Mouse (Mus musculus) hindbrain, postnatal 0 days (tissue): Measurements from ENCODE around the gene Prpf40b. TPM values are rescaled to one million over a fixed set of nuclear protein-coding genes. Genes with fewer than 3 reads are reported as not detected.

Experiments used
- ATAC-seq: fragments of 200-750 bp; cut with Nextera tagmentation; 2 replicates; pipeline ENCODE4 v1.8.0; 2017; ENCODE audit warnings: mild to moderate bottlenecking, moderate TSS enrichment, moderate library complexity
- DNase-seq: peaks from one replicate; pipeline ENCODE4 v3.0.0-alpha.2; 2015; ENCODE audit warnings: low spot score
- H3K27ac ChIP-seq: fragments of 300-500 bp; sonication (generic); 2 replicates; pipeline ENCODE4 v1.5.1; 2014; ENCODE audit warnings: mild to moderate bottlenecking
- H3K27me3 ChIP-seq: fragments of 300-500 bp; sonication (generic); 2 replicates; pipeline ENCODE4 v1.6.1; 2014; ENCODE audit warnings: low read length, mixed read lengths; ENCODE audit not compliant: insufficient read depth
- H3K36me3 ChIP-seq: fragments of 300-500 bp; sonication (generic); 2 replicates; pipeline ENCODE4 v1.6.1; 2014; ENCODE audit warnings: low read length, mixed read lengths; ENCODE audit not compliant: insufficient read depth
- H3K4me1 ChIP-seq: fragments of 300-500 bp; sonication (generic); 2 replicates; pipeline ENCODE4 v1.6.1; 2014; ENCODE audit warnings: antibody characterized with exemption, low read length, mixed read lengths; ENCODE audit not compliant: insufficient read depth
- H3K4me2 ChIP-seq: fragments of 300-500 bp; sonication (generic); 2 replicates; pipeline ENCODE4 v1.6.1; 2014; ENCODE audit warnings: low read depth, mild to moderate bottlenecking, low read length, moderate library complexity, mixed read lengths
- H3K4me3 ChIP-seq: fragments of 300-500 bp; sonication (generic); 2 replicates; pipeline ENCODE4 v1.5.1; 2014; ENCODE audit warnings: low read length
- H3K9ac ChIP-seq: fragments of 300-500 bp; sonication (generic); replicated peaks from 2 replicates; pipeline ENCODE4 v1.6.1; 2014; ENCODE audit warnings: mild to moderate bottlenecking, low read length, moderate library complexity, mixed read lengths
- H3K9me3 ChIP-seq: fragments of 300-500 bp; sonication (generic); 2 replicates; pipeline ENCODE4 v1.6.1; 2016; ENCODE audit warnings: low read length, mixed read lengths
- CTCF ChIP-seq: IDR thresholded peaks from 2 replicates; pipeline ENCODE4 v1.5.1; 2016; ENCODE audit warnings: antibody characterized with exemption, control low read depth, low read depth
- WGBS: fragments of 180-500 bp; shearing (Covaris S2); extraction: QIAGEN DNeasy Blood & Tissue Kit; methylation state at CpG from one replicate; pipeline ENCODE4 v1.1.7; 2014; 5-methylcytosine and 5-hydroxymethylcytosine counted together
- polyA plus RNA-seq: library from polyadenylated mRNA; unstranded; fragments of >200 nt; fragmentation: Nextera tagmentation; extraction: Ambion mirVana; gene quantifications from 2 replicates; pipeline ENCODE4 v1.2.1, GENCODE M21; 2015
- total RNA-seq: library from RNA; depleted of rRNA; stranded (reverse); fragments of >200 nt; gene quantifications from 2 replicates; pipeline ENCODE4 v1.2.3, GENCODE M21; 2014; rRNA removed

Prpf40b gene
- total and polyA plus RNA-seq, 2 experiments from 2014 or later, result 94.2 to 101 TPM

DNA sequence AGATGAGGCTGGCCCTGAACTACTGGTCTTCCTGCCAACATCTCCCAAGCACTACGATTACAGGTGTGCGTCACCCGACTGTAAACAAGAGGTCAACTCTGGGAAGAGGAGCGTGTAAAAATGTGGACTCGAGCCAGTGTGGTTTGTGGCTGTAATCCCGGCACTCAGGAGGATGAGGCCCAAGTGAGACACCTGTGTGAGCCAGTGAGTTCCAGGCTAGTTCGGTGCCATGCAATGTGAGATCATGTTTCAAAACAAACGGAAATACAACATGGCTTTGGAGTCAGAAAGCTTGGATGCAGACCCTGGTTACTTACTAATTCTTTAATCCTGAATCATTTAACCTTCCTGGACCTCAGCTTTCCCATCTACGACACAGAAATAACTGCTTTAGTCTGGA is 64.1 kb downstream of the Prpf40b start:
- TF ChIP-seq CTCF, result no peak
- Histone ChIP-seq H3K27ac (no peak overlapping the region), H3K9me3 (no peaks in the 10 kb centered on the region), H3K36me3 (no peaks in the 10 kb centered on the region), H3K4me2 (no peak overlapping the region), H3K4me3 (no peak overlapping the region), H3K27me3 (no peaks in the 10 kb centered on the region), H3K9ac (no peak overlapping the region), H3K4me1 (no peaks in the 10 kb centered on the region)
- DNase-seq, result no peak
- ATAC-seq, result no peak
- WGBS, result 85% methylated on average over 9 of the region's 9 CpGs

- no peaks in the 10 kb centered on the region for H3K27me3 ChIP-seq
- DNase-seq (no peak), ATAC-seq (no peak)
- no peaks in the 10 kb centered on the region for H3K36me3 ChIP-seq
- no peak overlapping the region for H3K4me3 ChIP-seq
- no peak overlapping the region for H3K27ac ChIP-seq
- H3K4me1 ChIP-seq, result 0 out of 2 replicates have a peak, but pooled peaks cover 7% of the 10 kb centered on the region
- 66% methylated on average over 7 of the region's 7 CpGs for WGBS
- H3K4me2 ChIP-seq, result no peak overlapping the region
- no peak for TF ChIP-seq CTCF
- no peaks in the 10 kb centered on the region for H3K9me3 ChIP-seq
- H3K9ac ChIP-seq, result no peak overlapping the region
These were observed 69.2 kb downstream of the Prpf40b start for GRCm38 (mm10) chr15:99364022-99364530.

DNA sequence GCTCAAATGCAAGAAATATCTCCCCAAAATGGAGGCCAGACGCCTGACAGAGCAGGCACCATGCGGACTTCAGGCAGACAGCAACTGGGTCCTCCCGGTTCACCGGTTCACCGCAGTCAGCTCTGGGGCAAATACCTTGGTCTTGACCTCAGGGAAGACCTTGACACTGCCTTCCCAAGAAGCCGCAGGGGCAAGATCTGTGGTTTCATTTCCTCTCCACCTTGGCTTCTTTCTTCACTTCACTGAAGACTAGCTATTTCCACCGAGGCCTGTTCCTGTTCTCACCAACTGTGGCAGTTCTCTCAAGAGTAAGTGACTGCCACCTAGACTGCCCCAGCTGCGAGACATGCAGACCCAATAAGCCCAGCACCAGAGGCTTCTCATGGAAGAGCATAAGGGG is 70.0 kb downstream of the Prpf40b start:
- Histone ChIP-seq H3K27me3 (no peaks in the 10 kb centered on the region), H3K4me2 (no peak overlapping the region), H3K4me3 (no peak overlapping the region), H3K27ac (no peak overlapping the region), H3K4me1 (0 out of 2 replicates have a peak, but pooled peaks cover 11% of the 10 kb centered on the region), H3K9ac (no peak overlapping the region), H3K36me3 (no peaks in the 10 kb centered on the region), H3K9me3 (no peaks in the 10 kb centered on the region)
- TF ChIP-seq CTCF, result no peak
- DNase-seq (no peak), ATAC-seq (no peak)
- 67% methylated on average over 8 of the region's 8 CpGs for WGBS

Other genes starting within 250 kb of the Prpf40b start
- 62.6 and 70.9 TPM in 2 replicates for gene Prph, start 239.9 kb upstream of the Prpf40b start, total RNA-seq
- 50.0 and 53.5 TPM in 2 replicates for gene Prph, start 239.9 kb upstream of the Prpf40b start, polyA plus RNA-seq
- gene Troap, start 220.5 kb upstream of the Prpf40b start, total RNA-seq, result 4.3 and 10.5 TPM in 2 replicates
- gene Troap, start 220.5 kb upstream of the Prpf40b start, polyA plus RNA-seq, result 4.5 and 6.4 TPM in 2 replicates
- 8.6 and 11.9 TPM in 2 replicates for gene C1ql4, start 207.3 kb upstream of the Prpf40b start, total RNA-seq
- gene C1ql4, start 207.3 kb upstream of the Prpf40b start, polyA plus RNA-seq, result 4.3 and 5.7 TPM in 2 replicates
- gene Dnajc22, start 201.9 kb upstream of the Prpf40b start, total RNA-seq, result 0.68 and 0.99 TPM in 2 replicates
- gene Dnajc22, start 201.9 kb upstream of the Prpf40b start, polyA plus RNA-seq, result 0.45 and 0.48 TPM in 2 replicates
- 23.6 and 25.8 TPM in 2 replicates for gene Spats2, start 169.2 kb upstream of the Prpf40b start, total RNA-seq
- 23.4 and 23.6 TPM in 2 replicates for gene Spats2, start 169.2 kb upstream of the Prpf40b start, polyA plus RNA-seq
- 1.8 and 3.6 TPM in 2 replicates for gene Kcnh3, start 70.2 kb upstream of the Prpf40b start, total RNA-seq
- gene Kcnh3, start 70.2 kb upstream of the Prpf40b start, polyA plus RNA-seq, result 0.91 and 1.2 TPM in 2 replicates
- 228 and 229 TPM in 2 replicates for gene Mcrs1, start 43.1 kb upstream of the Prpf40b start, total RNA-seq
- gene Mcrs1, start 43.1 kb upstream of the Prpf40b start, polyA plus RNA-seq, result 199 and 206 TPM in 2 replicates
- gene Fam186b, start 801 bp downstream of the Prpf40b start, total RNA-seq, result 0.86 and 1.3 TPM in 2 replicates
- gene Fam186b, start 801 bp downstream of the Prpf40b start, polyA plus RNA-seq, result 1.3 and 1.4 TPM in 2 replicates
- gene Fmnl3, start 75.4 kb downstream of the Prpf40b start, total RNA-seq, result 11.9 and 15.2 TPM in 2 replicates
- gene Fmnl3, start 75.4 kb downstream of the Prpf40b start, polyA plus RNA-seq, result 8.0 and 8.2 TPM in 2 replicates
- gene Tmbim6, start 97.8 kb downstream of the Prpf40b start, total RNA-seq, result 323 and 346 TPM in 2 replicates
- 355 and 374 TPM in 2 replicates for gene Tmbim6, start 97.8 kb downstream of the Prpf40b start, polyA plus RNA-seq
- gene Nckap5l, start 162.7 kb downstream of the Prpf40b start, total RNA-seq, result 19.5 and 23.4 TPM in 2 replicates
- 10.0 and 11.4 TPM in 2 replicates for gene Nckap5l, start 162.7 kb downstream of the Prpf40b start, polyA plus RNA-seq
- gene Bcdin3d, start 179.6 kb downstream of the Prpf40b start, total RNA-seq, result 10.1 and 13.7 TPM in 2 replicates
- gene Bcdin3d, start 179.6 kb downstream of the Prpf40b start, polyA plus RNA-seq, result 12.6 and 12.7 TPM in 2 replicates
- 30.5 and 33.4 TPM in 2 replicates for gene Faim2, start 233.1 kb downstream of the Prpf40b start, total RNA-seq
- 54.6 and 57.9 TPM in 2 replicates for gene Faim2, start 233.1 kb downstream of the Prpf40b start, polyA plus RNA-seq